Mouse (Mus musculus) heart, adult 2 months (tissue): ENCODE results near the gene Zfp956.

Experiments
- CTCF ChIP-seq: fragments of 200-600 bp; IDR thresholded peaks from 2 replicates; pipeline ENCODE4 v1.8.1; 2022; ENCODE audit warnings: antibody characterized with exemption, mild to moderate bottlenecking, moderate library complexity
- POLR2A ChIP-seq: fragments of 200-500 bp; IDR thresholded peaks from 2 replicates; pipeline ENCODE4 v1.6.1; 2011; ENCODE audit warnings: mild to moderate bottlenecking, low read depth, low read length, control low read depth; ENCODE audit not compliant: insufficient read depth

- TF ChIP-seq POLR2A (no peak), CTCF (no peak)
Measured at GRCm38 (mm10) chr6:47911650-47912049, 41.5 kb upstream of the Zfp956 start.
